Mouse (Mus musculus) MN1 (cell line): ENCODE measurements at regions not wholly inside any gene's neighbourhood (a gene's known extent, or its start where the extent isn't known, plus 50 kb on each side); places are given as distances from the start of the nearest gene placed in this dataset.

Source experiments
- DNase-seq: peaks from one replicate; pipeline ENCODE4 v3.0.0-alpha.2; 2016; ENCODE audit warnings: low spot score

DNA sequence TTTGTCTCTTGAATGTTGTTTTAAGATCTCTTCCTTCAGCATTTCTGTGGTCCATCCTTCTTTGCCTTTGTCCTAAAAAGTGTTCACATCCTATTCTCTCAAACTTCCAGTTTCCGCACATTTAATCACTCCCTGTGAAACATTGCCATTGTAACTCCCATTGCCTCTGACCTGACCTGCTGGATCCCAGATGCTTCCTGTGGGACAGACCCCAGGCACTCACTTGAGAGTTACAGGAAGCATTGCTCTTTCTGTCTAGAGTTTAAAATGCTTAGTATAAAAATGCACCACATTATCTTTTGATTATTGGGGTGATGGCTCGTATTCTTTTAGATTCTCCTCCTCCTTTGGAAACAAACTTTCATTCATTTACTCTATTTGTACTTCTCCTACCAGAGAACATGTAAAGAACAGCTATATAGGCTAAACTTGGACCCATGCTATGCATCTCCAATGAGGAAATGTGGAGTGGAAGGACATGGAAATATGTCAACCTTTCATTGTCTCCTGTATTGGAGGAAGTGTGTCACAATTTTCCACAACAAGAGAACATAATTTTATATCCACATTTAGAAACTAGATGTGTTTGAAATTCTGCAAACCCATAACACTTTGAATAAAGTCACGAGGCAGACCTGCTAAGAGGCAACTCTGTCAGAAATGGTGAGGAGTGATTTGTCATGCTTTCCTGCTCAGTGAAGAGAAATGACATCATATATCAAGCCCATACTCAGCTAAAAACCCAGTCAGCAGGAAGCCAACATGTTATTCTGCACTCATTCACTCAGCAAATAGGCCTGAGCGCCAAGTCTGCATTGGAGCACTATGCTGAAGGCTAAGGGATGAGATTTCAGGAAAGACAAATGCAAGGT lies 308.8 kb upstream of the Marcks start:
- DNase-seq, result no peak

DNA sequence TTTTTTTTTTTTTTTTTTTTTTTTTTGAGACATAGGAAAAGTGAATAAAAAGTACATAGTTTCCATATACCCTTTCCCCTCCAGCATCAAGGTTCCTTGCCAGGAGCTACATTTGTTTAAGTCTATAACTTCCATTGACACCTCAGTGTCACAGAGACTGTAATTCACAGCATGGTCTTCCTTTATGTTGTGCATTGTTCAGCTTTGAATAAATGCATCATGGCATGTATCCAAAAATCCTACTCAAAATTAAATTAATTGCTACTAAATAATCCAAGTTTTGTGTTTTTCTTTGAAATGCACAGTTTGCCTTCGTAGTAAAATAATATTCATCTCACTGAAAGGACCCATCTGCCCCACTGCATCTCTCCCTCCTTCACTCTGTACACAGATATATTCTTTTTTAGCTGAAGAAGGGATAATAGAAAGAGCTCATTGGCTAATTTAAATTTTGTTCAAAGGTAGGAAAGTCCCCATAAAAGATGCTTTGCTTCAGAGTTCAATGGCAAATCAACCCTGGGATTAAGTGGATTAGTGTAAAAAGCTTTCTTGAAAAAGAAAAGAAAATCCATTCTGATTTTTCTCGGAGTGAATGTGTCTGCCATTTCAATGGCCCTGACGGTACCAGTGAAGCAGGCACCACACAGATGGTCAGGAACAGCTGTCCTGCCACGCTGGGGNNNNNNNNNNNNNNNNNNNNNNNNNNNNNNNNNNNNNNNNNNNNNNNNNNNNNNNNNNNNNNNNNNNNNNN lies 301.3 kb upstream of the Marcks start:
- DNase-seq, result no peak

DNA sequence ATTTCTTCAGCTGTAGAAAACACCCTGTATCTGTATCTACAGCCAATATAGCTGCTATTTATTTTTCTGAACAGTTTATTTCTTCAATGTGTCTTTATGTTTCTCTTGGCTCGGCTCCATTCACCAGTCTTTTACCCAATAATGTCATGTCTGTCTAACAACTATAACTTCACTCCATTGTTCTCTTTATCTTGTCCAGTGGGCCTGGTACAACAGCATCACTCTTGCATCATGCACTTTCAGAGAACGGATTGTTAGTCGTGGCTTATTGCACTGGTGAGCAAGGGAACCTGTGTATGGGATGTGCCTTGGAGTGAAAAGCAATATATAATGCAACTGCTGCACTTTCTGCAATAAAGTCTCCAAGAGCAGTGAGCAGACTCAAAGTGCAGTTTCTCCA lies 299.6 kb upstream of the Marcks start:
- DNase-seq, result peak; percentile 49

DNA sequence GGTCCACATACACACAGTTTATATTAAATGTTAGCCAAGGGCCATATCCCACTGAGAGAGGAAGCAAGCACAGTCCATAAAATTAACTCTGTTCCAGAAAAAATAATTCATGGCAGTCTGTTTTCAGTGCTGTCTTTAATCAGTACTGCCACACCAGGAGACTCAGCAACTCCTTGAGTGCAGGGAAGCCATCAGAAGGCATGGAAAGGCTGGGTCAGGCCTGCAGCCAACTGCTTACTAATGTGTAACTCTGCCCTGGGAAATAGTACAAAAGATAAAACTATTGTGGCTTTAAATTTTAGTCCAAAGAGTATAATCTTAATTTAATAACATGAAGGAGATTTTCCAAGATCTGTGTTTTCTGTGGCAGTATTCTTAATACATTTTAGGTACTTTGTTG lies 298.1 kb upstream of the Marcks start:
- peak; percentile 39 for DNase-seq

DNA sequence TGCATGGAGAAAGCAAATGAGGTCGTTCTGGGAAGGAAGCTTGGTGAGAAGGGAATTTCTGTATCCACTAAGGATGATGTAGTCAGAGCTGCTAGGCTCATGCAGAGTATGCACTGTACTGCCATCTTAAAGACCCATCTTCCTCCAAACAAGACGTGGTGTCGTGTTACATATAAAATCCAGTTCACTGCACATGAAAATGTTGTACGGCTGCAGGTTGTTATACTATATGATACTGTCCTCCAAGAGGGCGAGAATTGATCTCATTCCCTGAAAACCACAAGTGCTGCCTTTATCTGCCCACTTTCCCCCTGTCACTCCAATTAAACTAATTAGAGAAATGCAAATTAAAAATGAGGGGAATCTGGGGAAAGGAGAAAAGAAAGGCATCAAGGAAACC lies 295.5 kb upstream of the Marcks start:
- DNase-seq, result no peak

DNA sequence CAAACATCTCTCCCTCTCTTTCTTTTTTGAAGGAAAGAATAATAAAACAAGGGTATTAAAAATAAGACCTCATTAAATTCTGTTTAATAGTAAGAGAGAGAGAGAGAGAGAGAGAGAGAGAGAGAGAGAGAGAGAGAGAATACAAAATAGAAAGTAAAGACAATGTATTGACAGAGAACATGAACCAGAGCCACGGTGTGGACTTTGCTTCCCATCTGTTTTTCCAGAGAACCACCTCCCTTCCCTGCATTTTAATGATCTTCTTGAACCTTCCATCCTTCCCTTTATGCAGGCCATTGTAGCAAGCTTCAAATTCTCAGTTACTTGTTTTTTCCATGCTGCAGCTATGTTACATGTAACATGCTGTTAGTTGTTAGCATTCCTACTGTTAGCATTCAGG lies 284.3 kb upstream of the Marcks start:
- DNase-seq, result no peak

DNA sequence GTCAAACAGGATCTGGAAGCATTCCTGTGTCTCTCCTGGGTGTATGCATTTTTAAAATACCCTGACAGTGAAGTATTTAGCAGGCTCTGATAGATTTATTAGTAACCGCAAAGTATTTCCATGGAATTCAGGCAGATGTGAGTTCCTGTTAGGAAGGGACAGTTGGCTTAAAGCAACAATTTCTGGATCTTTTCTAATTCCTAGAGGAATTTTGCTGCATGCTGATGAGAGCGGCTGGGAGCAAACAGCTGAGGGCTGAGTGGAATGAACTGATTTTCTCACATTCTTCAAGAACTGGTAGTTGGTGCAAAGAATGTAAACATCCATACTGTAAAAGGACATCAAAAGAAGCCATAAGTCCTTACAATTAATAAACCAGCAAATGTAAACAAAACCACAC lies 283.9 kb upstream of the Marcks start:
- DNase-seq, result no peak

DNA sequence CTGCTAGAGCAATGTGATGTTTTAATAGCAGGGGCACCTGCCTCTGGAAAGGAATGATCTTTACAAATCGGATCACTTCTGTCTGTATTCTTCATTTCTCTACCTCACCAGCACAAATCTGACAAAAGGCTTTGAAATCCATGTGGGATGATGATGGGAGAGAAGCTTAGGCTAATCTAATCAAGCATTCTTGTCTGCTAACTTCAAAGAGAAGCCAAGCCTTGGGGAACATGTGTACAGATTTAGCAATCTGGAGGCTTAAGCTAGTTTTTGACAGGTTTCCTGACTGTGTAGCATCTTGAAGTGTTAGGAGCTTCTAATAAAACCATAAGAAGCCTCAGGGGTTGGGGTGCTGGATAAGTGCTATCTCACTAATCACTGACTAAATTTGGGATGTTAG lies 277.6 kb upstream of the Marcks start:
- DNase-seq, result no peak

DNA sequence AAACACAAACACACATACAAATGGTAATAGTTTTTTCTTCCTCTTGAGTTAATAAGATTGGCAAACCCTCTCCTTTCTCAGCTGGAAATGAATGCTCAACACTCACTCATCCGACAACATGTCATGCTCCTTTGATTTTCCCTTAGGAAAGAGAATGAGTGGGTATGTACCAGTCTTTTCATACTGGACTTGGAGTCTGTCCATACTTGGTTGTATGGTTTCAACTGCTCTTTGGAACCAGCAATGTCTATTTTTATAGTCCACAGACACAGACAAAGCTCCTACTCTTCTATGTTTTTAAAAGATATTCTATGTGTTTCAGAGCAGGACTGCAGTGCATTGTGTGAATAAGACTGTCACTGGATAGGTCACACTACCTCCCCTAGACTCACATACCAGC lies 273.7 kb upstream of the Marcks start:
- DNase-seq, result no peak

DNA sequence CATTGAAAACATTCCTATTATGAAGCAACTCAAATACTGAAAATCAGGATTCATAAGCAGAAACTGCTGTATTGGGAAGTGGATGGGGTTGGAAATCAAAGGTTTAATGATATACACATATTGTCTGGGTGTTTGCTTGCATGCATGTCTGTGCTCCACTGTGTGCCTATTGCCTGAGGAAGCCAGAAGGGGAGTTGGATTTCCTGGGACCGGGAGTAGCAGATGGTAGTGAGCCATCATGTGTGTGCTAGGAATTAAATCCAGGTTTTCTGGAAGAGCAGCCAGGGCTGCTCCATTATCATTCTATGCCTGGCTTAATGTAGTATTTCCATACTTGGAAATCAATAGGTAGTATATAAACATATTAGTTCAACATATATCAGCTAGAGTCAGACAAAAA lies 271.0 kb upstream of the Marcks start:
- DNase-seq, result no peak

DNA sequence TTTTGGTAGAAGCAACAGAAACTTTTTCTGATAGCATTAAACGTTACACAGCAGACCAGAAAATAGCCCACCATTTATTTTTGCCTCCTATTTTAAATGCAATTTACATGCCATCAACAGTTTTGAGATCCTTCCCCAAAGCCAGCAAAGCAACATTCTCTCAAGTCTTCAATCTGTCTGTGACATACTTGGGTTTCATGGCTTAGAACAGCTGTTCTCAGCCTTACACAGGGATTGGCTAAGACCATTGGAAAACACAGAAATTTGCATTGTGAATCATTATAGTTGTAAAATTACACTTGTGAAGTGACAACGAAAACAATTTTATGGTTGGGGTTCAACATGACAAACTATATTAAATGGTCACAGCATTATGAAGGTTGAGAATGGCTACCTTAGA lies 268.8 kb upstream of the Marcks start:
- no peak for DNase-seq

DNA sequence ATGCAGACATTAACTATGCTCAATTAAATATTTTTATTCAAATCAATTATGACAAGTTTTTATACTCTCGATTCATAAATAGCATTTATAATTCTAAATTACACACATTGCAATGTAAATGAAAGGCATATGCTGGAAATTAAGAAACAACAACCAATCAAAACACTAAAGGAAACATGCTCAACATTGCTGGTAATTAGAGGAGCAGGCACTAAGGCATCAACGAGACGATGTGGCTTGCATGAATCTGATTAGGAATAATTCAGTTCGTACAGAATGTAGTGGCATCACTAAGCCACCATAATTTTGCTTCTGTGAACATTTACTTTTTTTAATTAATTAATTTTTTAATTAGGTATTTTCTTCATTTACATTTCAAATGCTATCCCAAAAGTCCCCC lies 266.2 kb upstream of the Marcks start:
- no peak for DNase-seq

DNA sequence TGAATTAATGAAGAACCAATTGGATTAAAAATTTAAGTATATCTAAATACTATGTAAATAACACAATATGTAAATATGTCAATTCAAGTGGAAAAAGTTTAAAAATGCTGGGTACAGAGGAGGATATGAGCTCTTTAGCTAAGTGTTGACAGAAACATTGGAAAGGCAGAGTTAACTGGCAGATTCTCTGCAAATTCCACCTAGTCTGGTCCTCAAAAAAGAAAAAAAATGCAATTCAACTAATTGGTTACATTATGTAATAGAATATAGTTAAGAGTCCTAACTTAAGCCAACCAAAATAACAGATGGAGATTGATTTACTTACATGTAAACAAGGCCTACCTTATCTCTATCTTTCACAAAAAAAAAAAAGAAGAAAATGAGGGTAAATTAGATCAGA lies 265.7 kb upstream of the Marcks start:
- no peak for DNase-seq

DNA sequence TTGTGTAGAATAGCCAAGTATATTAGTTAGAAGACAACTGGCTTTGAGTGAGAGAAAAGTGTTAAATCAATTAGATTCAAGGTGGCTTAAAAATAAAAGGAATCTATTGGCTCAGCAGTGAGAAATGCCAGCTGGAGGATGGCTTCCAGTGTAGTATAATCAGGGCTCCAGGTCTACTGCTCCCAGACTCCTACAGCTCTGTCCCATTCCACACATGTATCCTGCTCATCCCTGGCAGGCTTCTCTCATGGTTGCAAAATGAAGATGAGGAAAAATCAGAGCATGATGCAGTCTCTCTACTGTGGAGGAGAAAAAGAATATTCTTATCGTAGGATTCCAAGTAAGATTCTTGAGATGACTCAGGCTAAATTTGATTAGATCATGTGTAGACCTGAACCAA lies 263.7 kb upstream of the Marcks start:
- DNase-seq, result no peak

DNA sequence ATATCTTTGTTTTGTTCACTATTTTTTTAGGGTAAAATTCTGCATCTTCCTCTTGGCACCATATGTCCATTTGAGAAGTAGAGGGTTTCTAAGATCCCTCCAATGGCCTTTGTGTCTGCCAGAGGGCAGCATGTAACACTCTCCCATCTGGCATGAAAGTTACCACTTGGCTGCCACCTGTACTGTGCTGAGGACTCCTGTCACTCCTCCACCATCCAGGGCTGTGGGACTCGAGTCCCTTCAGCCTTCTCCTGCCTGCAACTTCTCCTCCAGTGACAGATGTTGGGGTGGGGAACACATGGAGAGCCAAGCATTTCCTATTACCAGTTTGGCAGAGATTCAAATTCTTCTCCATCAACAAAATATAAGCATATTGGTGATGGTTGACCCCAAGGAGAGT lies 262.3 kb upstream of the Marcks start:
- DNase-seq, result no peak

DNA sequence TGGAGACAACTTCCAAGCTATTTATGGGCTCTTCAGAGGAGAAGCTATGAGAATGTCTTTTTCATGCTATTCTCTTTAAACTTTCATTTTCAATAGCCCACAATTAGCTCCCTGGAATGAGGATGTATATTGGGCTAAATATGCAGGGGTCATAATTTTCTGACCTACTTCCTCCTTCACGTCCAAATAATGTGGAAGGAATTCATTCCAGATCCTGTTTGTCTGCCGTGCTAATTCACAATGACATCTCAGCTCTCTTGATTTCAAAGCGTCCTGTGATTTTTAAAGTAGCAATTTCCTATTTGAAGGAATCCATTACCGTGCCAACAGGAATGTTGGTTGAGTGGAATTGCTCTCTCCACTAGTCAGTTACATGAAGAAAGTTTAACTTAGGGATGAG lies 261.7 kb upstream of the Marcks start:
- no peak for DNase-seq

DNA sequence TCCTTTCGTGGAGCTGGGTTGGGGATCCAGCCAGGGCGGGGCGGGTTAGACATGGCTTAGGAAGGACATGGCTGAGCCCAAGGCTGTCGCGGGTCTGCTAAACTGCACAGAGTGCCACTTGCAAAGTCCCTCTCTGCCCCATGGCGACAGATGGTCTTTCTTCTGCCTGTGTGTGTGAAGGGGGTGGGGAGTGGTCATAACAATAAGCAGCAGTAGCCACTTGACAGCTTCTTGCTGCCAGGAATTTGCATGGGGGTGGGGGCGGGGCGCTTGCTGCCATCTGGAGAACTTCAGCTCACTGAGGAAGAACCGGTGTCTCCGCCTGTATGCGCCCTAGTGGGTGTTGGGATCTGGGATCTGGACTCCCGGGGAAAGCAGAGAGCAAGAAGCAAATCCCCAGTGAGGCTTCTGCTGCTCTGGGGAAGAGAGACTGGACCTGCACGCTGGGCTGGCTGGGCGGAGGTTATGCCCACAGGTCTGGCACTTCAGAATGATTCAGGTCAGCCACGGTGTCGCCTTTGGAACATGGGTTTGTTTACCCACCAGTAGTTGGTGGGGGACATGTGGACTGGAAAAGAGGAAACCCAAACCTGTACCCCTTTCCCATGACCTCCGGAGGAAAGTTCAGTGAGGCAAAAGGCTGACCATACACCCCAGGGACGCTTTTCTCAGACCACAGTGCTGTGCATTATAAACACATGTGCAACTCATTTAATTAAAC lies 258.7 kb upstream of the Marcks start:
- peak; percentile 91 for DNase-seq

DNA sequence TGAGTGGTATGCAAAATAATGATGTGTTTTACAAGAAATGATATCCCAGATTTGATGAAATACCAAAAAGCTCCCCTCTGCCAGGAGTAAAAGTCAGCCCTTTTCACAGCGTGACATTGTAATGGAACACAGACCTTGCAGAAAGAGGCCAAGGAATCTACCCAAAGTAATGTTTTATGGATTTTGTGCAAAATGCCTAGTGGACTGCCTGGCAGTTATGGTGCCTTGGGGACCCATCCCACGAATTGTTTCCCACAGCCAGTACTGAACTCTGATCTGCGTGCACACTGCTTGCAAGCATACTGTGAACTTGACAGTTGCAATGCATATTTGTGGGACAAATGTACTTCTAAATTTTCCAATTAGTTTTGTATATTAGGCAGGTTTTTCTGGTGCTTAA lies 251.3 kb upstream of the Marcks start:
- no peak for DNase-seq

DNA sequence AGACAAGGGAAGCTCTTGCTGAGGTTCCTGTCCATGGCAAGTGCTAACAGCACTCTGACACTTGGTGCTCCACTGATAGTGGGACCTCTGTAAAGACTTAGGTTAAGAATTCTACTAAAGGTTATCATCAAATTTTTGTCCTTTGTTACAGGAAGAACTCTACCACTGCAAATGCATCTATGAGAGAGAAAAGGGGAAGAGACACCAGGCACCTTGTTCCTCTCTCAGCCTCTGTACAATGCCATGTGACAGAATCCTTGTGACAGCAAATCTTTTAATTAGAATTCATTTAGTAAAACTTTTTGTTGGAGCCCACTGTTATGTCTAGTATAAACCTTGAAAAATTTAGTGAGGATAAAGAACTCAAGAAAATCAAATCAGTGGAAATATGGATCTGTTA lies 247.5 kb upstream of the Marcks start:
- no peak for DNase-seq

DNA sequence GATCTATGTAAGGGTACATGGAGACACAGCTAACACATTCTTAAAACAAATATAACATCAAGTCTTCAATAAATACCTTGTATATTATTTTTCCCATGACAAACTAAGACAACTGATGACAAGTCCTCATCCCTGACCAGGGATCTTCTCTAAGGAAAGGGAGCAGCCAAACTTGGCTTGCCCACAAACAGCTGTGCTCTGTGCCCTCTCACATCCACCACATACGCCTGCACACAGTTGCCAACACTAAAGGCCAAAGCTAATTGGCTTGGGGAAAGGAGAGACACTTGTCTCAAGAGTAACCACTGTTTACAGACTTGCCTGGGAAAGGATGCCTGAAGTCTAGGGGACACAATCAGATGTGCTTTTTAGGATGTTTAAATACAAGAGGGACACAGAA lies 241.3 kb upstream of the Marcks start:
- DNase-seq, result no peak

DNA sequence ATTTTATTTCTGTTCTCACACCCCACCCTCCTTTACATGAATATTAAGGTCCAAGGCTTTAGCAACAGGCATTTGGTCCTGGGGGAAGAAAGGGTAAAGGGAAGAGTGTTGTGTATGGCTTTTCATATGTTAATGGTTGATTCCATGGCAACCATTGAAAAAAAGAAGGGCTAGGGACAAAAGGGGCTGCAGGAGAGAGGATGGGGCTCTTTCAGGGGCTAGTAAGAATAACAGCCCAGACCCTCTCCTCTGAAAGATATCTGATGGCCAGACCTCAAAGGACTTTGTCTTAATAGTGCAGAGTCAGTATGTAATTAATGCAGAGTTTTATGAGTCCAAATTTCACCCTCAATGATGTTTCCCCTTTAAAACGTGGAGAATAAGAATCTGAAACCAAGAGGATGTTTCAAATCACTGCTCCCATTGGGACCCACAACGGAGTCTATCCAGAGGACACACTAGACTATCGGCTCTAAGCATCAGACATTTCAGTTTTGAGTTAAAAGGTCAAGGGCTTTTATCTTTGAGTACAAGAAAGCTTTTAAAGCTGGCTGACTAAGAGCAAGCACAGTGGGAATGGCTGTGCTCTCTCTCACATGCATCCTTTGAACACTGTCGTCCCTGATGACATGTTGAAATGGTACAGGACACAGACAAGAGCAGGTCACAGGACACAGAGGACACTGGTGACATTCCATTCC lies 239.4 kb upstream of the Marcks start:
- DNase-seq, result no peak

DNA sequence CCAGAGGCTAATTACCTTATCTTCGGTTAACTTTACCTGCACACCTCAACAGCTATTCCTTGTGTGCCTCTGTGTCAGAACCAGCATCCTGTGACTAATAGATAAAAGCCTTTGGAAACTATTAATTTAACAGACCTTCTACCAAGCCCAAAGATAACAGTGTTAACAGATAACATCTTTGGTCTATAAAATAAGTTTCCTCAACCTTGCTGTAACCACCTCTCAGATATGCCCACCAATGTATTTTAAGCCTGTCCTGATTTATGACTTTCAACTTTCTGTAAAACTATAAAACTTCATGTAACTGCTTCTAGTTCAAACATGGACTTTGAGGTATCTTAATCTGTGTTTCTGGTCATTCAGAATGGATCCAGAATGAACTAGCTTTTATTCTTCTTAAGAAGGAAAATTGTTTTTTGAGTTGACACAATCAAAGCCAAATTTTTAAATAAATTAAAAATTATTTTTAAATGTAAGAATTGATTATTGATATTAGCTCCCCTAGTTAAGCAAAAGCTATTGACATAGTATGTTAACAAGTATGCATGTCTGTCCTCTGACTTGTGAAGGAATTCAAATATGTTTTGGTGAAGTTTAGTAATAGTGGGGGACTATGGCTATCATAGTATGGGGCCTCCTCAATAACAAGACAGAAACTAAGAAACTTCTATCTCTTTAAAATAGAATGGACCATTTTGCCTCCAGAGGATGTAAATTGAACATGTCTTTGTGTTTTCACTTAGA lies 238.7 kb upstream of the Marcks start:
- DNase-seq, result no peak
